Mouse (Mus musculus): ENCODE measurements around the gene Gbp8. TPM values are rescaled to one million over a fixed set of nuclear protein-coding genes. Genes with fewer than 3 reads are reported as not detected.

Gene Gbp8
- polyA plus RNA-seq, 1 experiment: 1.2 TPM

- Histone ChIP-seq H3K4me1 (ENCODE audit: control insufficient read depth, insufficient read depth, low read length) (no peaks in the 10 kb centered on the region), H3K4me3 (ENCODE audit: insufficient read depth, low read depth, low read length) (peak within 1 kb of the TSS; percentile 2; the same call in 1 of the 2 replicates), H3K27ac (ENCODE audit: insufficient read depth, low read depth, low read length) (no peak within 1 kb of the TSS), H3K36me3 (ENCODE audit: control insufficient read depth, insufficient read depth, low read length) (no peaks in the 10 kb centered on the region), H3K27me3 (replicated peaks; ENCODE audit: control insufficient read depth, insufficient read depth, low read length) (no peaks in the 10 kb centered on the region)
- DNase-seq: no peak
- TF ChIP-seq POLR2A (IDR thresholded peaks at IDR 0.05; ENCODE audit: low read depth, low read length) (no peak), CTCF (conservative IDR thresholded peaks at IDR 0.05; ENCODE audit: insufficient read depth, insufficient read length, low read depth, low read length) (no peak)
- 30% methylated on average over 12 of the region's 12 CpGs for WGBS
Measured at GRCm38 (mm10) chr5:104982535-104982934, 156.8 kb downstream of the Gbp8 start, which contains the start of gene Abcg3. TSS of gene Abcg3 (minus strand) at chr5:104982718.

- DNase-seq: no peak
- Histone ChIP-seq H3K27ac (ENCODE audit: insufficient read depth, low read depth, low read length) (no peak overlapping the region), H3K36me3 (ENCODE audit: control insufficient read depth, insufficient read depth, low read length) (no peaks in the 10 kb centered on the region), H3K4me3 (ENCODE audit: insufficient read depth, low read depth, low read length) (no peak overlapping the region), H3K4me1 (ENCODE audit: control insufficient read depth, insufficient read depth, low read length) (no peaks in the 10 kb centered on the region), H3K27me3 (replicated peaks; ENCODE audit: control insufficient read depth, insufficient read depth, low read length) (no peaks in the 10 kb centered on the region)
- whole genome bisulfite sequencing: 46% methylated on average over 2 of the region's 2 CpGs
- TF ChIP-seq CTCF (conservative IDR thresholded peaks at IDR 0.05; ENCODE audit: insufficient read depth, insufficient read length, low read depth, low read length) (no peak), POLR2A (IDR thresholded peaks at IDR 0.05; ENCODE audit: low read depth, low read length) (no peak)
Measured at GRCm38 (mm10) chr5:104979040-104979513, 160.3 kb downstream of the Gbp8 start.

Other genes starting within 250 kb of the Gbp8 start
- 0.14 and 0.53 TPM in 2 replicates for gene Abcg3, start 156.8 kb downstream of the Gbp8 start, polyA plus RNA-seq (2012; rRNA removed)
- 3.6 and 5.4 TPM in 2 replicates for gene Gbp9, start within 50 bp of the Gbp8 start, polyA plus RNA-seq (2012; rRNA removed)
- 7.9 and 10.1 TPM in 2 replicates for gene Gbp4, start within 50 bp of the Gbp8 start, polyA plus RNA-seq (2012; rRNA removed)
- 0.90 and 1.4 TPM in 2 replicates for gene Gbp10, start 100.0 kb upstream of the Gbp8 start, polyA plus RNA-seq (2012; rRNA removed)
- 1.8 and 2.8 TPM in 2 replicates for gene Gm43302, start 154.2 kb upstream of the Gbp8 start, polyA plus RNA-seq (2012; rRNA removed)
- 3.5 and 4.2 TPM in 2 replicates for gene Gbp6, start 154.2 kb upstream of the Gbp8 start, polyA plus RNA-seq (2012; rRNA removed)